Comparison of ENCODE assay signal across 8 mouse cellular contexts in the genomic region with DNA sequence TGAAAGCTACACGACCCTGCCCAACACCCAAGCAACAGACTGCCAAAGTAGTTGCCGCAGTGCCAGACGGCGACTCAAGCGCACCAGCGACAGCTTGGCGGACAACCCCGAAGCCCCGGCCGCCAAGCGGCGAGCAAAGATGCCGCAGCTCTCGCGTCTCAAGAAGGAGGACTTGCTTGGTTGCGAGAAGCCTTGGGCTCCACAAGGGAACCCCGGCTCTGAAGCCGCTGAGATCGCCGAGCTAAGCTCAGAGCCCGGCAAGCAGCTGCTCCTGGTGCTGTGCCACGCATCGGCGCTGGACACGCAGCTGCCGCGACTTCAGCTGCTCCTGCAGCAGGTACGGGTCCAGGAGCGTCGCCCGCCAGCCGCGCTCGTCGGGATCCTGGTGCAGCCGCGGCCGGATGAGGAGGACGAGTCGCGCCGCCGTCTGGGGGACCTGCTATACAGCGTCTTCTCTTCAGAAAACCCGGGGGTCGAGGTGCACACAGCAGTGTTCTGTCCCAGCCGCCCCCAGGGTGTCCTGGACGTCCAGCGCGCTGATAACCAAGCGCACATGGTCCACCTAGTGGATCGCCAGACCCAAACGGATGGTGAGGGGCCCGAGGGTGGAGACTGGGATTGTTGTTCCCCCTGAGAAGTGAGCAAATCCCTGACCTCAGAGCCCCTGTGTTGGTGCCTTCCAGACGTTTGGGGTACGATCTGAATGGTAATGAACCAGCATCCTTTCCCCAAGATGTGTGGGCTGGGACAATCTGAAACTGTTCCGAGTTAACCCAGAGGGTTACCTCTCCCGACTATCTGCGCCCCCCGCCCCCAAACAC. TPM values are rescaled to one million over a fixed set of nuclear protein-coding genes. Genes with fewer than 3 reads are reported as not detected.
DNase-seq lines count a peak whose midpoint lies in the region; ATAC-seq and TF ChIP-seq lines count a peak whose summit lies in the region.

No protein-coding gene starts in this region.

- H3K4me3 ChIP-seq in intestine, postnatal 0 days (ENCODE audit: low read depth, low read length): peak overlapping the region; percentile 40
- peak overlapping the region; percentile 29; the same call in 1 of the 2 replicates for H3K4me3 ChIP-seq in liver, adult 2 months (ENCODE audit: insufficient read depth, low read depth, low read length)
- peak overlapping the region; percentile 50 for H3K4me3 ChIP-seq in midbrain, postnatal 0 days (ENCODE audit: low read depth, low read length)

- H3K4me1 ChIP-seq in intestine, postnatal 0 days (replicated peaks; ENCODE audit: control insufficient read depth, insufficient read depth, low read length): no peaks in the 10 kb centered on the region
- no peaks in the 10 kb centered on the region for H3K4me1 ChIP-seq in liver, adult 2 months (ENCODE audit: control insufficient read depth, insufficient read depth, low read length)
- no peaks in the 10 kb centered on the region for H3K4me1 ChIP-seq in midbrain, postnatal 0 days (ENCODE audit: insufficient read depth, low read length)

- DNase-seq in layer of hippocampus, adult 11-12 months (ENCODE audit: low spot score): peak; percentile 62
- no peak for DNase-seq in layer of hippocampus, adult 9-10 months (ENCODE audit: low spot score)
- DNase-seq in cerebellum, postnatal 25 days: peak; percentile 67 to 75
- peak; percentile 56 for DNase-seq in gastrocnemius, postnatal 10 days
- DNase-seq in liver, adult 2 months (ENCODE audit: extremely low read depth, low read depth, low spot score): no peak
- peak; percentile 86 for DNase-seq in midbrain, postnatal 0 days (ENCODE audit: low spot score)
- DNase-seq in thymus, postnatal 10 days (ENCODE audit: low spot score in 2 of 2): peak; percentile 9 to 50

- TF ChIP-seq CTCF in intestine, postnatal 0 days (IDR thresholded peaks at IDR 0.05; ENCODE audit: low read depth): peak; percentile 59
- peak; percentile 31; the same call in 1 of the 2 replicates for TF ChIP-seq CTCF in liver, adult 2 months (IDR thresholded peaks at IDR 0.05; ENCODE audit: low read depth, low read length)
- TF ChIP-seq CTCF in midbrain, postnatal 0 days (IDR thresholded peaks at IDR 0.05): peak; percentile 66

- H3K4me2 ChIP-seq in intestine, postnatal 0 days (replicated peaks; ENCODE audit: low read depth): peak overlapping the region; percentile 71
- H3K4me2 ChIP-seq in midbrain, postnatal 0 days (ENCODE audit: low read depth, low read length, poor library complexity, severe bottlenecking): peak overlapping the region; percentile 93

- no peaks in the 10 kb centered on the region for H3K79me2 ChIP-seq in liver, adult 2 months (ENCODE audit: control insufficient read depth, insufficient read depth, low read length)

- ATAC-seq in intestine, postnatal 0 days: peak; percentile 47; the same call in 1 of the 2 replicates
- ATAC-seq in midbrain, postnatal 0 days (ENCODE audit: low FRiP score): peak; percentile 82

- H3K36me3 ChIP-seq in intestine, postnatal 0 days (ENCODE audit: control insufficient read depth, insufficient read depth): no peaks in the 10 kb centered on the region
- no peaks in the 10 kb centered on the region for H3K36me3 ChIP-seq in liver, adult 2 months (ENCODE audit: control insufficient read depth, insufficient read depth, low read length)
- no peaks in the 10 kb centered on the region for H3K36me3 ChIP-seq in midbrain, postnatal 0 days (ENCODE audit: insufficient read depth, low read length)

- 3% methylated on average over 60 of the region's 60 CpGs for WGBS in intestine, postnatal 0 days
- whole genome bisulfite sequencing in liver, adult 2 months: 3% methylated on average over 60 of the region's 60 CpGs
- 3% methylated on average over 52 of the region's 60 CpGs for WGBS in midbrain, postnatal 0 days

- no peak overlapping the region for H3K9ac ChIP-seq in intestine, postnatal 0 days (ENCODE audit: low read depth, low read length)
- H3K9ac ChIP-seq in liver, adult 2 months (ENCODE audit: low read depth, low read length): peak overlapping the region; percentile 10; the same call in 1 of the 2 replicates
- H3K9ac ChIP-seq in midbrain, postnatal 0 days (replicated peaks; ENCODE audit: low read length, poor library complexity, severe bottlenecking): peak overlapping the region; percentile 60

- no peak for TF ChIP-seq POLR2A in liver, adult 2 months (IDR thresholded peaks at IDR 0.05; ENCODE audit: extremely low read depth, insufficient read depth, low read length)

- no peaks in the 10 kb centered on the region for H3K9me3 ChIP-seq in intestine, postnatal 0 days (ENCODE audit: control insufficient read depth)
- H3K9me3 ChIP-seq in midbrain, postnatal 0 days (ENCODE audit: low read length): no peaks in the 10 kb centered on the region

- H3K27me3 ChIP-seq in intestine, postnatal 0 days (replicated peaks; ENCODE audit: control insufficient read depth, insufficient read depth, low read length): peaks cover 25% of the 10 kb centered on the region
- H3K27me3 ChIP-seq in liver, adult 2 months (ENCODE audit: control insufficient read depth, insufficient read depth, low read length): no peaks in the 10 kb centered on the region
- H3K27me3 ChIP-seq in midbrain, postnatal 0 days (ENCODE audit: insufficient read depth, low read length): 0 out of 2 replicates have a peak, but pooled peaks cover 7% of the 10 kb centered on the region

- no peak overlapping the region for H3K27ac ChIP-seq in intestine, postnatal 0 days (ENCODE audit: low read depth, low read length)
- H3K27ac ChIP-seq in liver, adult 2 months (replicated peaks; ENCODE audit: insufficient read depth, low read depth, low read length): no peak overlapping the region
- peak overlapping the region; percentile 69 for H3K27ac ChIP-seq in midbrain, postnatal 0 days (ENCODE audit: low read depth, low read length)

RNA-seq across cellular contexts. Expression of gene Spata3, which starts 1.8 kb away (rescaled TPM):
- total RNA-seq in gastrocnemius, postnatal 10 days (2021): not detected
- not detected in 2 replicates for polyA plus RNA-seq in intestine, postnatal 0 days (2015; fragmentation: Nextera tagmentation; extraction: Ambion mirVana)
- total RNA-seq in liver, adult 2 months (2014; rRNA removed): not detected in 2 replicates
- not detected in 2 replicates for polyA plus RNA-seq in liver, adult 2 months (2012; rRNA removed)
- total RNA-seq in midbrain, postnatal 0 days (2014; rRNA removed): not detected in 2 replicates
- polyA plus RNA-seq in midbrain, postnatal 0 days (2015; fragmentation: Nextera tagmentation; extraction: Ambion mirVana): 0.91 and 1.4 TPM in 2 replicates

RNA-seq across cellular contexts. Expression of gene 2810459M11Rik, which starts 27.2 kb away (rescaled TPM):
- under 1 TPM; 0.09 to 0.12 TPM for total RNA-seq in gastrocnemius, postnatal 10 days (2021)
- polyA plus RNA-seq in intestine, postnatal 0 days (2015; fragmentation: Nextera tagmentation; extraction: Ambion mirVana): 3.0 and 3.3 TPM in 2 replicates
- total RNA-seq in liver, adult 2 months (2014; rRNA removed): 39.0 and 44.0 TPM in 2 replicates
- polyA plus RNA-seq in liver, adult 2 months (2012; rRNA removed): 54.1 and 66.2 TPM in 2 replicates
- total RNA-seq in midbrain, postnatal 0 days (2014; rRNA removed): 43.4 and 43.9 TPM in 2 replicates
- polyA plus RNA-seq in midbrain, postnatal 0 days (2015; fragmentation: Nextera tagmentation; extraction: Ambion mirVana): 13.4 and 14.3 TPM in 2 replicates

RNA-seq across cellular contexts. Expression of gene Psmd1, which starts 45.7 kb away (rescaled TPM):
- total RNA-seq in gastrocnemius, postnatal 10 days (2021): 100 to 1,000 TPM; 115 to 117 TPM
- polyA plus RNA-seq in intestine, postnatal 0 days (2015; fragmentation: Nextera tagmentation; extraction: Ambion mirVana): 70.7 and 72.8 TPM in 2 replicates
- total RNA-seq in liver, adult 2 months (2014; rRNA removed): 81.6 and 85.1 TPM in 2 replicates
- 57.3 and 61.3 TPM in 2 replicates for polyA plus RNA-seq in liver, adult 2 months (2012; rRNA removed)
- total RNA-seq in midbrain, postnatal 0 days (2014; rRNA removed): 91.5 and 103 TPM in 2 replicates
- polyA plus RNA-seq in midbrain, postnatal 0 days (2015; fragmentation: Nextera tagmentation; extraction: Ambion mirVana): 193 and 195 TPM in 2 replicates

RNA-seq across cellular contexts. Expression of gene Gpr55, which starts 57.6 kb away (rescaled TPM):
- total RNA-seq in gastrocnemius, postnatal 10 days (2021): not detected
- polyA plus RNA-seq in intestine, postnatal 0 days (2015; fragmentation: Nextera tagmentation; extraction: Ambion mirVana): 0.30 and 0.42 TPM in 2 replicates
- 0.09 and 0.20 TPM in 2 replicates for total RNA-seq in liver, adult 2 months (2014; rRNA removed)
- polyA plus RNA-seq in liver, adult 2 months (2012; rRNA removed): 0.04 TPM in 1 of 2 replicates, not detected in the other
- 0.22 TPM in 1 of 2 replicates, not detected in the other for total RNA-seq in midbrain, postnatal 0 days (2014; rRNA removed)
- polyA plus RNA-seq in midbrain, postnatal 0 days (2015; fragmentation: Nextera tagmentation; extraction: Ambion mirVana): 0.10 and 0.19 TPM in 2 replicates

Comparison
In these comparisons a context has a peak if more than half of its experiments do, and no peak if none do; other contexts are left out.
1. DNase-seq: peak in layer of hippocampus, adult 11-12 months (single experiment), cerebellum, postnatal 25 days (2 of 2), gastrocnemius, postnatal 10 days (single experiment), midbrain, postnatal 0 days (single experiment) and thymus, postnatal 10 days (2 of 2); none in layer of hippocampus, adult 9-10 months (single experiment) and liver, adult 2 months (single experiment).
2. RNA of gene 2810459M11Rik, which starts 27.2 kb away (total RNA-seq): 43.4 to 43.9 TPM in midbrain, postnatal 0 days and 39.0 to 44.0 TPM in liver, adult 2 months; 0.09 to 0.12 TPM in gastrocnemius, postnatal 10 days; every median in the first group is over 10 times any median in the second.
3. Peak in every context shown above with its lines, with median percentiles within 50 percentile points of each other: H3K4me3 ChIP-seq and CTCF ChIP-seq.